Mouse (Mus musculus) ovary, postnatal 14 days (tissue): ENCODE measurements around the gene Ppfia1.

Source experiments
- DNase-seq: peaks from one replicate; pipeline ENCODE4 v3.0.0; 2022; ENCODE audit warnings: low spot score

Ppfia1 gene

DNA sequence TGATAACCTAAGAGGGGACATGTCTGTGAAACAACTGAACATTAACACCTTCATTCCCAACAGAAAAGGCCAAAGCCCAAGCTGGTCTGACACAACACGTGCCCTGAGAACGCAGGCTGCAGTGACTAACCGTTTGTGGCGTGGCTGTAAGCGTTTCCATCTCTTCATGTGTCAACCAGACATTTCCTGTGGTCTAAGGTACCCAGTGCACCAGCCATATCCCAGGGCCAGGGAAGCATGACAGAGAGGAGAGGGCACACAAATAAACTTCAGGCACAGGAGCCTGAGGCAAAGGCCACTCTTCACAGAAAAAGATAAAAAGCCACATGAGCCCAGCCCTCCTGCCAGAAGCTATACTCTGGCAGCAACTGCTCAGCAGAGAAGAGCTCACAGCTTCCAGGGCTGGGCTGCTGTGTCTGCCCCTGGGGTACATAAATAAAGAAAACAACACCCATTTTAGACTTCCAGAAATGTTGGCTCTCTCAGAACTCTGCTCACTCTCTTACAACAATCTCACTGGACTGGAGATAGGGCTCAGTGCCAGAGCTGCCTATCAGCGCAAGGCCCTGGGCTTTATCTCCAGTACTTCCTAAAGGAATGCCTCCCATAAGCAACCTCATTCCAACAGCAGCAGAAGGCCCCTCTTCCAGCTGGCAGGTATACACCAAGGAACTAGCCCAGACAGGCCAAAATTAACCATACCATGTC is 64.3 kb downstream of the Ppfia1 start:
- DNase-seq: no peak

DNA sequence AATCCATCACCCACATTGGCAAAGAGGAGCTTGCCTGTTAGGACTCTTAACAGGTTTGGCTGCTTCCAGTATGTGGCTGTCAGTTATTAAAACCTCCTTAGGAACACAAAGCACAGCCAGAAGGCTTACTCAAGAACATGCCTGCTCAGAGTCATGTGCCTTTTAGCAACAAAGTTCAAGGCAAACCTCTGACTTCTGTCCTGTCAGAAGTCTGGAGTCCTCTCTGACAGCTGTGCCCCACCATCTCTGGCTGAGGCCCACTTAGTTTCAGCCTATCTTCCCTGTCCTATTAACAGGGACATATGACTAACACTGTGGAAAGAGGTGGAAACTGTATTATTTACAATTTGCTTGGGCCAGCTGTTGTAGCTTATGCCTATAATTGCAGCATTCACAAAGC is 73.2 kb downstream of the Ppfia1 start:
- no peak for DNase-seq

DNA sequence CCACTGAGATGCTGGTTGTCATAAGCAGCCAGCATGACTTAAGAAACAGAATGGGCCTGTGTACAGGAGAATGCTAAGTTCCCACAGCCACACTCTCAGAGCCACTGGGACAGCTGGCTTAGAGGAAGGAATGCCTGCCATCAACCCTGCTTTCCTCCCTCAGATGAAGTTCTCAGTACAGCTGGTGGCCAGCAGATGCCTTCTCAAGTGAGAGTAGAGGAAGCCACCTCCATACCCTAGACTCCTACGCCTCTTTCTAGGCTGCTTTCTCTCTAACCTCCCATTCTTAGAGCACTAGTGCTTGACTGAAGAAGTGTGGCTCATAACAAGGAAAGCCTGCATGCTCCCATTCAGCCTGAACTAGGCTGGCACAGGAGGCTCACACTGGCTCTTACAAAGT is 74.0 kb downstream of the Ppfia1 start:
- no peak for DNase-seq

DNA sequence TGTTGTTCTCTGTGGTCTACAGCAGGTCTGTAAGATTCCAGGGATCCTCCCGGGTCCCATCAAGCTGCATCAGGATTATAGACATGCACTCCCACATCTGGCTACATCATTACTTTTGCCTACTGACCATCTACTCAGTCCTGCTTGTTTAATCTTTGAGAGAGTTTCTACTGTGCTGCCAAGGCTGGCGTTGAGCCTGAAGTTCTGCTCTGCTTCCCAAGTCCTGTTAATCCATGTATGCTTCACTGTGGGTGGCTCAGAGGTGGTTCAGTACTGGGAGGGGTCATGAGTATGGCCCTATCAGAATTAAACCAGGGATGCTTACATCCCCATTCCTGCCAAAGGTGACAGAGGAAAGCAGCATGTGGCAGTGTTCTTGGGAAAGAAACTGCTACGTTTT is 77.8 kb downstream of the Ppfia1 start:
- no peak for DNase-seq

DNA sequence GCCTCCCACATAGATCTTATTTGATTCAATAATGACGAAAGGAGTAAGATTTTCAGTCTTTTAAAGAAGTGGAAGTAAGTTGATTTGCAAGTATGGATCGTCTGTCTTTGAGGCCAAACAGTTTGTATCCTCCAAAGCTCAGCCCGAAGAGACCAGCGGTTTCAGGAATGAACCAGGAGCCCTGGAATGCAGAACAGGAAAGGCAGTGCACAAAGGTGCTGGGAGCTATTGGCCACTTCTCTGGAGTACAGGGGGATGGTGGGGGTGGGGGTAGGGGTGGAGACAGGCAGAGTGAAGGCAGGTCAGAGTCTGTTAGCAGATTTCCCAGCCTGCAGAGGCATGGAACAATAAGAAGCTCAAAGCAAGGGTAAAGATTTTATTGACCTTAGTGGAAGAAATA is 80.0 kb downstream of the Ppfia1 start:
- DNase-seq: no peak

DNA sequence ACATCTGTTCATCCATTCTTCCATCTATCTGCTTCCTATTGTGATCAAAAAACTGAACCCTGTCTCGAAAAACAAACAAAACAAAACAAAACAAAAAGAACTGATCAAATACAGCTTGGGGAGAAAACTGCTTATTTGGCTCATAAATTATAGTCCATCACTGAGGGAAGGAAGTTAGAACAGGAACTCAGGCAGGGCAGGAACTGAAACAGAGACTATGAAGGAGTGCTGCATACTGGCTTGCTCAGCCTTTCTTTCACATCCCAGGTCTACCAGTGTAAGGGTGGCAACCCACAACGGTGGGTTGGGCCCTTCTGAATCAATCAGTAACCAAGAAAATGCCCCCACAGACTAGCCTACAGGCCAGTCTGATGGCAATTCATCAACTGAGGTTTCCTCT is 82.4 kb downstream of the Ppfia1 start:
- no peak for DNase-seq

DNA sequence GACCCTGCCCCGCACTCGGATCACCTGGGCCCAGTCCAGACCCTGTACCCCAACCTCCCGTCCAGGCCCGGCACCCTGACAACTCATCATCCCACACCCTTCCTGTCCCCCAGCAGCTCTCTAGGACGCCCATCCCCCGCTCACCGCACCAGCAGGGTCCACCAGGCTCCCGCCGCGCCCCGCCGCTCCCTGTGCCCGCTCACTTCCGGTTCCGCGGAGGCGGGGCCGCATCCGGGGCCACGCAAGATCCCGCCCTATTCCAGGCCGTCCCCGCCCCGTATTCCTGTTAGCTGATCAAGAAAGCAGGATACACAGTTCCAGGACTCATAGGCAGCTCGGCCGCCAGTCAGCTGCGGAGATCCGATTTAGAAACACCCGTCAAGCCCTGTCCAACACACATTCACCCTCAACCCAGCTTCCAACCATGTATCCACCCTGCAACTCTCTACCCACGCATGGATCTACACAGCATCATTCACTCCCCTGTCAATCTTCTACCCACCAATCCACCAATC is 82.9 kb downstream of the Ppfia1 start, which contains the start of gene Cttn:
Gene Cttn (minus strand): TSS at position 465 of the 515 bp plus-strand sequence.
- DNase-seq: peak; percentile 89

DNA sequence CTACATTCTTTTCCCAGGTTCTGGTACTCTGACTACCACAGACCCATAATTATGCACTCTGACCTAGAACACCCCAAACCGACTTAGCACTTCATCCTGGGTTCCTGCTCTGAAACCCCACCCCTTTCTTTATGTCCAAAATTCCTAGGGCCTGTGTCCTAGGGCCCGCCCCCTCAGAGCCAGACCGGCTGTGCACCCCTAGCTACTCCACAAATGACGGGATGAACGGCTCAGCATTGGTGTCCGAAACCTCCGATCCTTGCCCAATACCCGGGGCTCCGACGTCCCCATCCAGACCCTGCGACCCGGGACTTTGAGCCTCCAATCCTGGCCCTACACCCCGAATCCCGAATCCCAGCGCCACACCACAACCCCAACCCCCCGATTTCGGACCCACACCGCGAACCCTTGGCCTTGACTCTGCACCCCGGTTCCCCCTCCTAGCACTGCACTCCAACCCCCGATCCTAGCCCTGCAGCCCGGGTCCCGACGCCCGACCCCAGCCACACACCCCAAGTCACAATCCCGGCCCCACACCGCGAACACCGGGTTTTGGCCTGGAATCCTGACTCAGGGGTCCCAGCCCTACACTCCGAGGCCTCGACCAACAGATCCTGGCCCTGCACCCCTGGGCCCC is 83.5 kb downstream of the Ppfia1 start:
- DNase-seq: no peak

DNA sequence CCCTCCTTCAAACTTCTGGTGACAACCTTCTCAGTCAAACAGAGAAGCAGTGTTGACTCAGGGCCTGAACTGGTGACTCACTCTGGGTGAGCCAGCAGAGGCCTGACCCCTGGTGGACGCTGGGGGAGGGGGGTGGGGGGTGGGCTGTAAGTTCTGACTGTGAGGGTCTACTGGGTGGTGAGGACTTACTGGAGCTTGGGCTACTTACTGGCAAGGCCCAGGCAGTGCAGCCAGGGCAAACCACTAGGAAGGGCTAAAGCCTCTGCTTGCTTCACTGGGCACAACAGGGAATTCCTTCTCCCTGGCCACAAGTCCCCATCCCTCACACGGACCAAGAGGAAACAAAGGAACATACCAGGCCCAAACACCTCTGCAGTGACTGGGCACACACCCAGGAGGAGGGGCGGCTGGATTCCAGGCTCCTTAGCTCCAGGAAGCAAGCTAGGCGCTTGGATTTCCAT is 84.3 kb downstream of the Ppfia1 start:
- DNase-seq: no peak

DNA sequence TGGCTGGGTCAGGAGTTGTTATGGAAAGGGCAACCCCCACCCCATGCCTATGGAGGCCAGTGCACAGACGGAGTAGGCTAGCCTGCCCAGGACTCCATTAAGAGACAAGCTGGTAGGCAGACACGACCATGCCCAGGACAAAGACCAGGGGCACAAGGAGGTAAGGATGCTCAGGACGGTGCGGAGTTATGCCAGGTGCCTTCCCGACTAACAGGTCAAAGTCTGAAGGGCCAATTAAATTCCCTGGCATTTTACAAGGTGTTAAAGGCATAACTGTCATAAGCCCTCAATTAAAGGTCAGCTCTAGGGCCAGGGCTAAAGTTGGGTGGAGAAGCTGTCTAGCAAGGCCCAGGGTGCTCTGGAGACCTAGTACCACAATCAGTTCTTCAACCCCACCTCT is 84.8 kb downstream of the Ppfia1 start:
- no peak for DNase-seq

DNA sequence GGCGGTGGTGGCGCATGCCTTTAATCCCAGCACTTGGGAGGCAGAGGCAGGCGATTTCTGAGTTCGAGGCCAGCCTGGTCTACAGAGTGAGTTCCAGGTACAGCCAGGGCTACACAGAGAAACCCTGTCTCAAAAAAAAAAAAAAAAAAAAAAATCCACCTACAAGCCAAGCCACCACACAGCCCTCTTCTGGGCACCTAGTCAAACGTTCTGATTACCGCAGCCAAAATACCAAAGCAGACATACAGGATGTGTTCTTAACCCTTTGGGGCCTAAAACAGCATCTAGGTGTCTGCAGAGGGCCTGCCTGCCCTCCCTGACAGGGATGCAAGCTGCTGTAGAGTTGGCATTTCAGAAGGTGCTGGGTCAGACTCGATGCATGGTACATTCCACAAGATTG is 91.0 kb downstream of the Ppfia1 start:
- no peak for DNase-seq

DNA sequence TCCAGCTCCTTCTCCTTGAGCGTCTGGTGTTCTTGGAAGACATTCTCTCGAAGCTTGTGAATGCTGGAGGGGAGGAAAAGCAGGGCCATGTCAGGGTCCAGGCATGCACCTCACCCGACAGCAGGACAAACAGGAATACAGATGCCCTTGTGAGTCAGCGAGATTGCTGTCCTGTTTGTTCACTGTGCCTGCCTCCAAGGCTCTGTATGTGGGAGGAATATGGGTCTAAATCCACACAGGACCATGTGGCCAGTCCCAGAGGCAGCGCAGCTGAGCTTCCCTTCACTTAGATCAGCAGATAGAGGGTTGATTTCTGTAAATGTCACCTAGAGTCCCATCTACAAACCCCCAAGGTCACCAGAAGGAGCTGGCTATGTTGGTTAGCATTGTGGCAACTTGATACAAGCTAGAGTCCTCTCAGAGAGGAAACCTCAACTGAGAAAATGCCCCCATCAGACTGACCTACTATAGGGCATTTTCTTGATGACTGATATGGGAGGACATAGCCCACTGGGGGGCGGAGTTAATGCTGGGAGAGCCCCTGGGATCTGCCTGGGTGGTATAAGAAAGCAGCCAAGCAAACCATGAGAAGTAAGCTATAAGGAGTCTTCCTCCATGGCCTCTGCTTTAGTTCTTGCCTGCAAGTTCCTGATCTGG is 92.2 kb downstream of the Ppfia1 start:
- no peak for DNase-seq

DNA sequence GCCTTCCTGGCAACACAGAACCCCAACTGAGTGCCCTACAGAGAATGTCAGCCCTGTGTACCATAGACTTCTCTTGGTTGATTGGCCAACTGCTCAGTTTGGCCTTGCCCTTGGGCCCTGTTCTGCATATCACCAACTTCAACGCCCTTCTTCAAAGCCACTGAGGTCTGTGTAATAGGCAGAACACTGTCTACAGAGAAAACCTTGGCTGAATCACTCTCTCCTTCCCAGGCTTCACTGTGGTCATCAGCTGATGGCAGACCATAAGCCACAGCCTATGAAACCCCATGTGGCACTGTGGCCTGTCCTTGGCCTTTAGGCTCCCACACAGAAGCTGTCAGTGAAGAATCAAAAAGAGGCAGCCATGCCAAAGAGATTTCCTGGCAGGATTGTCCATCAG is 94.6 kb downstream of the Ppfia1 start:
- no peak for DNase-seq

DNA sequence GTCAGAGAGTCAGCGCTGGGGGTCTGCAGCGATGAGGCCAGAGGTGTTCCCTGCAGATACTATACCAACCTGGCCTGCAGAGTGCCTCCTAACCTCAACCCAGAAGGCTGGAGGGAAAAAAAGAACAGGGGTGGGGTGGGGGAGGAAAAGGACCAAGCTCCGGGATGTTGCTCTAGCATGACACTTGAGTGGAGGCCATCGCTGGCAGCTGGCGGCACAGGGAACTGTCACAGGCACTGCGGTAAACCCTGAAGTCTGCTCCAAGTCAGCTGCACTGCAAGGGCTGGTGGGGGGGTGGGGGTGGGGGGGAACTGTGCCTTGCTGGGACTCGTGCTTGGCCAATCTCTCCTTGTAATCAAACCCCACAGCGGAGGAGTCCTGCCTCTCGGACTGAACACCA is 102.9 kb downstream of the Ppfia1 start:
- DNase-seq: no peak

DNA sequence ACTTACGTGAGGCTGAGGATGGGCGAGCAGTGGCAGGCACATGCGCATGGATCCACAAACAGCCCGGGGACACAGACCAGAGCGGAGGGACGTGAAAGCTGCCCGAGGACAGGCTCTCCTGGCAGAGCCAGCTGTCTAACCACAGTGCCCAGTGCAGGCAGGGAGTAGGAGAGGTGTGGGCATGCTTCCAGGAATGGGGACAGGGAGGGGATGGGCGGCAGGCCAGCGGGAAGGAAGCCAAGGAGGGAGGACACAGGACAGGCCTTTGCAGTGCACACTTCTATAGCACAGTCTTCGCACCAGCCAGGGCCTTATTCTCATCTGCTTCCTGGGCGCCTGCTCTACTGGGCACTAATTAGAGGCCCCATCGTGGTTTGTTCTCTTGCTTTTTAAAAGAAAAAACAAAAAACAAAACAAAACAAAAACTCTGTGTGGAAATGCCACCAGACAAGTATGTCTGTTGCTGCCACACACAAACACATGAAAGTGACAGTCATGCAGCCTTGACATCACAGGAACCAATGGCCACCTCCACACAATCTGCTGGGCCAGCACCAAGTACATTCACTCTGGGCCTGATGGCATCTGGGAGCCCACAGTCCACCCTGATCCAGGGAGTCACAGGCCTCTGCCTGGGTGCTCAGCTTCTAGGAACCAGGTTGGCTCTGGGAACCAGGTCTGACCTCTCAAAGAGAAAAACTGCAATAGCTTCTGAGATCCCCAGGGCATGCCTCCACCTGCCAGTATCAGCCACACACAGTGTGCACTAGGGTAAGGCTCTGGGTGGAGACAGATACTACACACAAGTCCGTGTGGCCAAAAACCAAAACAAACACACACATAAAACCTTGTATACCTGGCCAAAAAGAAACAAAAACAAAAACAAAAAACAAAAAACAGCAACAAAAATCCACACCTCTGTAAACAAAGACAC is 103.6 kb downstream of the Ppfia1 start:
- DNase-seq: peak; percentile 88

DNA sequence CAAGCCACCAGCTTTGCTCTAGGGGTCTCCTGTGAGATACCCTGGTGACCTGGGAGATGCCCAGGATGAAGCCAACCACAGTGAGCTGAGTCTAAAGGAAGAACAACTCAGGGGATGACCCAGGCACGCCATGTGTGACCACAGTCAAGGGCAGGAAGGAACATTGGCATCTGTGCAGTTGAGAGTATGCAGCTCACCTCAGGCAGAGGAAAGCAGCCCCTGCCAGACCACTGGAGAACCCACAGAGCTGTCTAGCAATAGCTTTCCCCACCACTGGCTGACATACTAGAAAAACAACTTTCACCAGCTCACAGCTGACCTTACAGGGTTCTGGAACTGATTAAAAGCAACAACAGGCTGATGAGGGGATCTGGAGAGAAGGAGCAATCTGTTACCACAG is 105.3 kb downstream of the Ppfia1 start:
- no peak for DNase-seq

DNA sequence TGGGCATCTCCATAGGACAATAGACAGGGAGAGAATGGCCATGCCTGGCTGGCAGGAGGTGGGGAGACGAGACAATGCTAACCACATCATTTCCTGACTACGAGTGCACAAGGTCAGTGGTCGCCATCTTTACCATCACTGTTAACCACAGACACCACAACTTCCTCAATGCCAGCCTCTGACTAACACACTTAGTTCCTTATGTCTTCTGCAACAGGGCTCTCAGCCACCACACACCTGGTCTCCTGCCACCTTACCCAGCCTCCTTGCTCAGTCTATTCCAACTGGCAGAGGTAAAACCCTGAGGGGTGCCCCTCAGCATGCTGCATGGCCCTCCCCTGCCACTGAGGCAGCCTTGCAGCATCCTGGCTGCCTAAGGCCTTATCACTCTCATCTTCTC is 106.4 kb downstream of the Ppfia1 start:
- no peak for DNase-seq

DNA sequence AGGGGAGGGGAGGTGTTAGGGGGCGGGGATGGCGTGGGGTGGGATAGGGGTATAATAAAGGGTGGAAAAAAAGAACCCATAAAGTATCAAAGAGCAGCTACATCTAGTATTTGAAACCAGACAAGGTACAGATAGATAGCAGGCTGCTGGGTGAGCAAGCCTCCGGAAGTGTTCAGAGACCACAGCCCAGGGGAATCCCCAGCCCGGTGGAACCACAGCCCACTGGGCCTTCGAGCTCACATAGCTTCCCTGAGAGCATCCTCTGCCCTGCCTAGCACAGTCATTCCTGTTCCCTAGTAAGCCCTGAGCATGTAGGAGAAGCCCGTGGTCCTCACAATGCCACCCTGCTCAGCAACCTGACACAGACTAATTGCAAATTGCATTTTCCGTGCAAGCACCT is 108.7 kb downstream of the Ppfia1 start:
- DNase-seq: no peak

DNA sequence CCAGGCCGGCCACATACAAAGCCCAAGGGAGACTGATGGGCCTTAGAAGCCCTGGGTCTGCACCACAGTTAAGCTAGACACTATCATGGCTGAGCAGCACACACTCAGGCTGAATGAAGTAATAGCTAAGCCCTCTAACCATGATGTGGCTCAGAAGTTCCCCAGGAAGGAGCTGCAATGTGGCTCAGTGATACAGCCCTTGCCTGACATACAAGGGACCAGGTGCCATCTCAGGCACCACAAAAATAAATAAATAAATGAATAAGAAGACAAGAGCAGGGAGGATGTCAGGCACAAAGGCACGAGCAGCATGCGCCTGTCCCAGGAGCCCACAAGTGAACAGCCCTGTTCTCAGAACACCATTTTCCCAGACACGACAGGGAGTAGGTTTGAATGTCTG is 111.6 kb downstream of the Ppfia1 start:
- no peak for DNase-seq

DNA sequence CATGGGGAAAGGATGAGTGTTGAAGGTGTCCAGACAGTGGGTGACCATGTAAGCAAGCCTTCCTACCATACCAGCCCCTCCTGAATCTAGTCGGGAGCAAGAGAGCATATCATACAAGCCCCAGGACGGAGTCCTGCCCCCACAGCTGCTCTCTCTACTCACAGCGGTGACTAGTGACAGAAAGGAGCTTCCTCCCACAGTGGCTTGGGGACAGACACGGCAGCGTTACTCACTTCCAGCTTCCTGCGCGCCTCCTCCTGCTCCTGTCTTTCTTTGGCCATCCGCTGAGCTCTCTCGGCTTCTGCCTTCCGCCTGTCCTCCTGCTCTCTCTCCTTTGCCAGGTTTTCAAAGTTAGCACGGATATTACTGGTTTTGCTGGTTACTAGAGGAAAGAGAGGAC is 112.1 kb downstream of the Ppfia1 start:
- no peak for DNase-seq

DNA sequence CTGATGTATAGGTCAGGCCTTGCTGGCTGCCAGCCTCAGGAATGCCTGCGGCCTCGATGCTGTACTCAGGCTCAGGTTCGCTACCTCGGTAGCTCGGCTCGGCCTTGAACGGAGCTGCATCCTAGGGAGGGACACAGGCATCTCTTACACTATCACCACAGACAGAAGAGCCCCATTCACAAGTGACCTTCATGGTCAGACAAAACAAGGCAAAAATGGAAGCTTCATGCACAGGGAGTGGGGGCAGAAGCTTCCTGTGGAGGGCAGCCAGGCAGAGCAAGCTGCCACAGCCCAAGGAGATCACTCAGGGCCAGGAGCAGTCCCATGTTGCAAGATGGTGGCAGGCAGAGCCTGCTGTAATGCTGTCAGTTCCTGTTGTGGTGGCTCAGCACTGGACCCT is 114.7 kb downstream of the Ppfia1 start:
- DNase-seq: no peak

DNA sequence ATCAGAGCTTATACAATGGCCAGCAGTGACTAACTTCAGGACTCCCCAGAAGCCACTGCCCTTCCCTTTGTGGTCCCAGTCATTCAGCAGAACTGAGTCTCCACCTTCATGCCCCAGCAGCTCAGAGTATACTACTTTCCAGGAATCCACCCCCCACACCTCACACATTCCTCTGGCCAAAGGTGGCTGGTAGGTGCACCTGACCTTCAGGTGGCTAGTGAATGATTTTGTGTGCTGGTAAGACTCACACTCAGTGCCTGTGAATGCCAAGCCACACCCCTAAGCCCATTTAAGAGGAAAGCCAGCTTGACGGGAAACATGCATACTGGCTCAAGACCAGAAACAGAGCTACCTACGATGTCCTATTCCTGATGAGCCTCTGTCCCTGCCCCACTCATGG is 120.6 kb downstream of the Ppfia1 start:
- DNase-seq: no peak
